Mouse (Mus musculus) CH12.LX (cell line): ENCODE results near the gene 5330417H12Rik. TPM values are rescaled to one million over a fixed set of nuclear protein-coding genes. Genes with fewer than 3 reads are reported as not detected.

Experiments
- DNase-seq: peaks from one replicate; pipeline ENCODE4 v3.0.0-alpha.2; 2013; ENCODE audit errors: extremely low read depth
- H3K27ac ChIP-seq: 2 replicates; pipeline ENCODE4 v1.5.1; 2012; ENCODE audit warnings: low read depth, mild to moderate bottlenecking, control low read depth, moderate library complexity; ENCODE audit not compliant: insufficient read depth
- H3K27me3 ChIP-seq: replicated peaks from 2 replicates; pipeline ENCODE3; 2012; ENCODE audit warnings: inconsistent platforms
- H3K36me3 ChIP-seq, 2 experiments: replicated peaks in 1 of 2; 2 replicates each; pipeline versions ENCODE3 to v1.6.1; 2012; ENCODE audit warnings: inconsistent platforms in 1 of 2, low read length in 1 of 2, mild to moderate bottlenecking in 1 of 2, mixed read lengths in 1 of 2, moderate library complexity in 1 of 2; ENCODE audit not compliant: control insufficient read depth in 1 of 2, insufficient read depth in 1 of 2
- H3K4me1 ChIP-seq, 2 experiments: 2 replicates each; pipeline ENCODE4 v1.6.1; 2012; ENCODE audit warnings: inconsistent platforms in 1 of 2, moderate library complexity in 1 of 2; ENCODE audit not compliant: insufficient read depth in 2 of 2, control insufficient read depth in 1 of 2
- H3K4me2 ChIP-seq: 2 replicates; pipeline ENCODE4 v1.6.1; 2012; ENCODE audit warnings: low read depth, mild to moderate bottlenecking, control low read depth; ENCODE audit not compliant: poor library complexity, insufficient read depth, severe bottlenecking
- H3K4me3 ChIP-seq, 3 experiments: fragments of 150-350 bp in 1 of 3; sonication (generic) in 1 of 3; replicated peaks in 1 of 3; 2 replicates each; pipeline versions ENCODE3 to v1.5.1; 2011 to 2012; ENCODE audit warnings: low read depth in 2 of 3, low read length in 2 of 3, mild to moderate bottlenecking in 2 of 3, moderate library complexity in 2 of 3, control low read depth in 1 of 3, improper control_type of control experiment in 1 of 3, inconsistent platforms in 1 of 3, mixed read lengths in 1 of 3; ENCODE audit not compliant: poor library complexity in 1 of 3
- H3K79me2 ChIP-seq: replicated peaks from 2 replicates; pipeline ENCODE4 v1.6.1; 2012; ENCODE audit warnings: mild to moderate bottlenecking, moderate library complexity; ENCODE audit not compliant: control insufficient read depth, poor library complexity, insufficient read depth, severe bottlenecking; ENCODE audit errors: extremely low read depth
- H3K9ac ChIP-seq: 2 replicates; pipeline ENCODE4 v1.6.1; 2012; ENCODE audit warnings: low read depth, mild to moderate bottlenecking, control low read depth, moderate library complexity; ENCODE audit not compliant: insufficient read depth
- H3K9me3 ChIP-seq: replicated peaks from 2 replicates; pipeline ENCODE3; 2012; ENCODE audit warnings: low read length, inconsistent platforms, mixed read lengths
- CTCF ChIP-seq, 2 experiments: IDR thresholded peaks in 1 of 2; conservative IDR thresholded peaks in 1 of 2; 2 replicates each; pipeline ENCODE4 v1.5.1; 2011 to 2012; ENCODE audit warnings: low read depth in 2 of 2, low read length in 2 of 2, improper control_type of control experiment in 1 of 2, inconsistent platforms in 1 of 2, mild to moderate bottlenecking in 1 of 2, moderate library complexity in 1 of 2
- GABPA ChIP-seq: IDR thresholded peaks from 2 replicates; pipeline ENCODE4 v1.6.1; 2012; ENCODE audit warnings: low read depth, low read length, improper control_type of control experiment, inconsistent platforms; ENCODE audit not compliant: insufficient replicate concordance
- IRF4 ChIP-seq: IDR thresholded peaks from 2 replicates; pipeline ENCODE4 v1.6.1; 2014; ENCODE audit warnings: low read depth, mild to moderate bottlenecking, inconsistent platforms, low read length, improper control_type of control experiment
- MAFK ChIP-seq: IDR thresholded peaks from 2 replicates; pipeline ENCODE4 v1.6.1; 2011; ENCODE audit warnings: low read length, improper control_type of control experiment; ENCODE audit not compliant: insufficient replicate concordance
- NRF1 ChIP-seq: IDR thresholded peaks from 2 replicates; pipeline ENCODE4 v1.6.1; 2014; ENCODE audit warnings: low read depth, mild to moderate bottlenecking, inconsistent platforms, low read length, improper control_type of control experiment, moderate library complexity
- POLR2A ChIP-seq: IDR thresholded peaks from 2 replicates; pipeline ENCODE4 v1.6.1; 2011; ENCODE audit warnings: low read depth, mild to moderate bottlenecking, improper control_type of control experiment, low read length
- POLR2AphosphoS2 ChIP-seq: IDR thresholded peaks from 2 replicates; pipeline ENCODE4 v1.6.1; 2011; ENCODE audit warnings: low read depth, low read length, improper control_type of control experiment
- SIN3A ChIP-seq: IDR thresholded peaks from 2 replicates; pipeline ENCODE4 v1.6.1; 2012; ENCODE audit warnings: low read length, improper control_type of control experiment, inconsistent platforms
- TBP ChIP-seq: conservative IDR thresholded peaks from 2 replicates; pipeline ENCODE4 v1.6.1; 2011; ENCODE audit warnings: low read depth, low read length, improper control_type of control experiment
- TCF12 ChIP-seq: IDR thresholded peaks from 2 replicates; pipeline ENCODE4 v1.6.1; 2014; ENCODE audit warnings: low read depth, mild to moderate bottlenecking, inconsistent platforms, low read length, improper control_type of control experiment
- dilution Hi-C: fragments of 300-500 bp; cut with MboI; formaldehyde crosslinking; loops from 2 replicates; pipeline ENCODE4 v1.14.3; 2020; ENCODE audit warnings: low sequenced_read_pairs; ENCODE audit not compliant: extremely low pct_unique_long_range_greater_than_20kb, extremely low pct_ligation_motif_present
- in situ Hi-C: fragments of 300-500 bp; cut with MboI; formaldehyde crosslinking; loops from 3 replicates; pipeline ENCODE4 v1.14.3; 2019; ENCODE audit warnings: low sequenced_read_pairs, low pct_ligation_motif_present, low pct_unique_long_range_greater_than_20kb, mixed read lengths
- polyA plus RNA-seq: library from polyadenylated mRNA; unstranded; fragments of >175 nt; gene quantifications from 2 replicates; pipeline ENCODE4 v1.2.1, GENCODE M21; 2012; ENCODE audit warnings: low read depth; ENCODE audit not compliant: insufficient read length
- total RNA-seq, 2 experiments: library from RNA; depleted of rRNA; stranded (reverse); fragments of 300-350 nt in 1 of 2; fragments of >200 nt in 1 of 2; gene quantifications; 2 replicates each; pipeline ENCODE4 v1.2.3; 2012 to 2014

5330417H12Rik gene
- total and polyA plus RNA-seq, 3 experiments: not detected

- no peak overlapping the region for H3K27ac ChIP-seq
- dilution Hi-C loops: no loop called here
- peaks cover 28% of the 10 kb centered on the region for H3K79me2 ChIP-seq
These were observed 4.8 kb downstream of the 5330417H12Rik start for GRCm38 (mm10) chr7:107620137-107620536.

GRCm38 (mm10) chr7:107619225-107619624 is 5.7 kb downstream of the 5330417H12Rik start:
- no peak for TF ChIP-seq MAFK
- no peak for TF ChIP-seq POLR2A
- TF ChIP-seq SIN3A: no peak
- Histone ChIP-seq H3K4me1 (peaks cover 34 to 91% of the 10 kb centered on the region in 2 experiments), H3K79me2 (peaks cover 31% of the 10 kb centered on the region), H3K27me3 (no peaks in the 10 kb centered on the region), H3K4me2 (no peak overlapping the region), H3K27ac (no peak overlapping the region), H3K4me3 (no peak overlapping the region), H3K36me3 (peaks cover 5 to 54% of the 10 kb centered on the region in 2 experiments), H3K9ac (no peak overlapping the region), H3K9me3 (peaks cover 3% of the 10 kb centered on the region)
- in situ Hi-C loops (no loop called here), dilution Hi-C loops (no loop called here)
- DNase-seq: no peak

More at GRCm38 (mm10) chr7:107620137-107620536, 4.8 kb downstream of the 5330417H12Rik start:
- no peak for TF ChIP-seq CTCF (conservative IDR thresholded peaks at IDR 0.05 in 1 of 2, IDR thresholded peaks at IDR 0.05 in 1 of 2; ENCODE audit: low read depth in 2 of 2, low read length in 2 of 2)
- TF ChIP-seq TBP: no peak
- TF ChIP-seq TCF12: no peak
- TF ChIP-seq GABPA: no peak
- no peak for TF ChIP-seq POLR2AphosphoS2
- Histone ChIP-seq H3K4me2 (no peak overlapping the region), H3K4me1 (peaks cover 38 to 91% of the 10 kb centered on the region in 2 experiments), H3K36me3 (peaks cover 5 to 53% of the 10 kb centered on the region in 2 experiments), H3K27me3 (no peaks in the 10 kb centered on the region), H3K9ac (no peak overlapping the region), H3K4me3 (no peak overlapping the region), H3K9me3 (peaks cover 3% of the 10 kb centered on the region)
- DNase-seq: no peak
- in situ Hi-C loops: no loop called here

GRCm38 (mm10) chr7:107618028-107618992 is 6.7 kb downstream of the 5330417H12Rik start:
- peaks cover 5 to 58% of the 10 kb centered on the region in 2 experiments for H3K36me3 ChIP-seq
- H3K27ac ChIP-seq: no peak overlapping the region
- H3K4me1 ChIP-seq: peaks cover 31 to 91% of the 10 kb centered on the region in 2 experiments
- DNase-seq: peak; percentile 52
- no peaks in the 10 kb centered on the region for H3K27me3 ChIP-seq
- TF ChIP-seq CTCF (conservative IDR thresholded peaks at IDR 0.05 in 1 of 2, IDR thresholded peaks at IDR 0.05 in 1 of 2; ENCODE audit: low read depth in 2 of 2, low read length in 2 of 2) (no peak), NRF1 (no peak), IRF4 (0 out of 2 replicates have a peak, but pooled peaks have one; percentile 12)
- peaks cover 3% of the 10 kb centered on the region for H3K9me3 ChIP-seq
- no peak overlapping the region for H3K4me2 ChIP-seq
- H3K9ac ChIP-seq: no peak overlapping the region
- dilution Hi-C loops (no loop called here), in situ Hi-C loops (no loop called here)
- H3K79me2 ChIP-seq: peaks cover 31% of the 10 kb centered on the region
- no peak overlapping the region for H3K4me3 ChIP-seq
